Comparison of ENCODE assay signal across 20 mouse cellular contexts in genomic region chr11:76984173-76984572, GRCm38 (mm10). TPM values are rescaled to one million over a fixed set of nuclear protein-coding genes. Genes with fewer than 3 reads are reported as not detected.
"Had no signal": no experiment of that assay in that cellular context is flagged by ENCODE, and none has a peak within 500 bp of the region (broad histone marks: within the 10 kb centered on the region; RNA-seq: fewer than 3 reads in every experiment).

No protein-coding gene starts in this region.

- H3K9ac ChIP-seq: limb, embryonic 15.5 days; liver, embryonic 15.5 days; lung, embryonic 14.5 days; midbrain, embryonic 13.5 days; neural tube, embryonic 13.5 days; neural tube, embryonic 15.5 days had no signal

- H3K9me3 ChIP-seq: limb, embryonic 15.5 days; liver, embryonic 15.5 days; midbrain, embryonic 13.5 days; neural tube, embryonic 13.5 days; neural tube, embryonic 15.5 days had no signal

- H3K27ac ChIP-seq: limb, embryonic 15.5 days; liver, embryonic 15.5 days; midbrain, embryonic 13.5 days; neural tube, embryonic 13.5 days; neural tube, embryonic 15.5 days had no signal

- ATAC-seq: midbrain, embryonic 13.5 days; midbrain, embryonic 16.5 days had no signal

- H3K27me3 ChIP-seq: limb, embryonic 15.5 days; liver, embryonic 15.5 days; midbrain, embryonic 13.5 days; neural tube, embryonic 13.5 days; neural tube, embryonic 15.5 days had no signal

- DNase-seq: lung, adult 18-20 months; lung, embryonic 14.5 days; lung, postnatal 10 days; lung, postnatal 4 days; retina, postnatal 1 day; right cerebral cortex, adult 18-20 months; right cerebral cortex, postnatal 25 days; right cerebral cortex, postnatal 4 days; spleen, adult 18-20 months; thymus, adult 2 months; thymus, postnatal 25 days; thymus, postnatal 4 days had no signal

- H3K4me1 ChIP-seq: limb, embryonic 15.5 days; midbrain, embryonic 13.5 days; neural tube, embryonic 13.5 days; neural tube, embryonic 15.5 days had no signal

- H3K4me3 ChIP-seq: limb, embryonic 15.5 days; liver, embryonic 15.5 days; midbrain, embryonic 13.5 days; myocyte; neural tube, embryonic 13.5 days; neural tube, embryonic 15.5 days had no signal

- H3K4me2 ChIP-seq: limb, embryonic 15.5 days; liver, embryonic 15.5 days; lung, embryonic 14.5 days; midbrain, embryonic 11.5 days; midbrain, embryonic 13.5 days; neural tube, embryonic 13.5 days; neural tube, embryonic 15.5 days had no signal

RNA-seq across cellular contexts. Expression of gene Slc6a4, which starts 14.2 kb away (rescaled TPM):
- polyA plus RNA-seq: myocyte had no signal
